Mouse (Mus musculus) lung, postnatal 14 days (tissue): ENCODE measurements around the gene Hcrtr1.

Experiments used
- DNase-seq: peaks from one replicate; pipeline ENCODE4 v3.0.0; 2021

Gene Hcrtr1

GRCm38 (mm10) chr4:130167321-130167720 lies 28.2 kb upstream of the Hcrtr1 start:
- no peak for DNase-seq

GRCm38 (mm10) chr4:130166592-130166991 lies 27.4 kb upstream of the Hcrtr1 start:
- DNase-seq: no peak

- DNase-seq: no peak
These were observed 26.9 kb upstream of the Hcrtr1 start for GRCm38 (mm10) chr4:130166061-130166460.

GRCm38 (mm10) chr4:130164121-130164520 lies 25.0 kb upstream of the Hcrtr1 start:
- DNase-seq: no peak

- peak; percentile 66 for DNase-seq
These were observed 24.3 kb upstream of the Hcrtr1 start for GRCm38 (mm10) chr4:130163391-130163861.

GRCm38 (mm10) chr4:130161349-130161748 lies 22.2 kb upstream of the Hcrtr1 start:
- DNase-seq: no peak

- no peak for DNase-seq
These were observed 17.7 kb upstream of the Hcrtr1 start for GRCm38 (mm10) chr4:130156812-130157371.

GRCm38 (mm10) chr4:130154250-130154649 lies 15.1 kb upstream of the Hcrtr1 start:
- DNase-seq: no peak

- DNase-seq: no peak
These were observed 9.2 kb upstream of the Hcrtr1 start for GRCm38 (mm10) chr4:130148405-130148804.

GRCm38 (mm10) chr4:130141786-130142185 lies 2.6 kb upstream of the Hcrtr1 start:
- no peak for DNase-seq

GRCm38 (mm10) chr4:130140992-130141402 lies 1.8 kb upstream of the Hcrtr1 start:
- no peak for DNase-seq

GRCm38 (mm10) chr4:130138441-130139213 lies 532 bp downstream of the Hcrtr1 start:
- peak; percentile 85 for DNase-seq

- DNase-seq: no peak
These were observed 5.8 kb downstream of the Hcrtr1 start for GRCm38 (mm10) chr4:130133399-130133798.

GRCm38 (mm10) chr4:130131448-130132105 lies 7.6 kb downstream of the Hcrtr1 start:
- no peak for DNase-seq

GRCm38 (mm10) chr4:130130641-130131350 lies 8.4 kb downstream of the Hcrtr1 start:
- no peak for DNase-seq

- no peak for DNase-seq
These were observed 9.1 kb downstream of the Hcrtr1 start for GRCm38 (mm10) chr4:130130082-130130481.

- DNase-seq: no peak
These were observed 10.3 kb downstream of the Hcrtr1 start for GRCm38 (mm10) chr4:130128907-130129306.

- no peak for DNase-seq
These were observed 13.2 kb downstream of the Hcrtr1 start for GRCm38 (mm10) chr4:130125935-130126334.

- DNase-seq: no peak
These were observed 14.0 kb downstream of the Hcrtr1 start for GRCm38 (mm10) chr4:130125164-130125563.

GRCm38 (mm10) chr4:130124110-130124509 lies 15.0 kb downstream of the Hcrtr1 start:
- DNase-seq: peak; percentile 72

GRCm38 (mm10) chr4:130123020-130123419 lies 16.1 kb downstream of the Hcrtr1 start:
- no peak for DNase-seq

- no peak for DNase-seq
These were observed 17.6 kb downstream of the Hcrtr1 start for GRCm38 (mm10) chr4:130121560-130121959.

- DNase-seq: no peak
These were observed 18.4 kb downstream of the Hcrtr1 start for GRCm38 (mm10) chr4:130120752-130121151.
